Mouse (Mus musculus) olfactory bulb, adult 2 months (tissue): ENCODE data around the gene Nup50.

Experiments used
- CTCF ChIP-seq: fragments of 200-500 bp; IDR thresholded peaks from 2 replicates; pipeline ENCODE4 v1.5.1; 2012; ENCODE audit warnings: low read depth, mild to moderate bottlenecking, low read length, moderate library complexity; ENCODE audit not compliant: insufficient read depth
- POLR2A ChIP-seq: fragments of 200-500 bp; IDR thresholded peaks from 2 replicates; pipeline ENCODE4 v1.6.1; 2012; ENCODE audit warnings: mild to moderate bottlenecking, low read depth, low read length, moderate library complexity; ENCODE audit not compliant: insufficient read depth

GRCm38 (mm10) chr15:84891246-84891645, 32.0 kb upstream of the Nup50 start:
- no peak for TF ChIP-seq POLR2A
- TF ChIP-seq CTCF: no peak
